Mouse (Mus musculus) bone marrow macrophage, adult 2 months (primary cell): ENCODE results near the gene Tuba8.

Experiments
- CTCF ChIP-seq: IDR thresholded peaks from 2 replicates; pipeline ENCODE4 v1.5.1; 2012; ENCODE audit warnings: low read depth, mild to moderate bottlenecking, low read length, moderate library complexity
- POLR2A ChIP-seq: IDR thresholded peaks from 2 replicates; pipeline ENCODE4 v1.6.1; 2012; ENCODE audit warnings: mild to moderate bottlenecking, low read depth, low read length, borderline replicate concordance

GRCm38 (mm10) chr6:121185232-121185631, 25.3 kb upstream of the Tuba8 start:
- TF ChIP-seq CTCF (no peak), POLR2A (no peak)
